Mouse (Mus musculus) hindbrain, postnatal 0 days (tissue): ENCODE measurements around the gene Adk. TPM values are rescaled to one million over a fixed set of nuclear protein-coding genes. Genes with fewer than 3 reads are reported as not detected.
A peak's percentile ranks its signal among the peaks of the same experiment; 100 is the strongest.
"Not testable (repeated sequence)": the region's sequence is repeated elsewhere in the genome, so short reads cannot be mapped to it uniquely, and the experiment has no call there.

ENCODE experiments used
- ATAC-seq: fragments of 200-750 bp; cut with Nextera tagmentation; 2 replicates; pipeline ENCODE4 v1.8.0; 2017; ENCODE audit warnings: mild to moderate bottlenecking, moderate TSS enrichment, moderate library complexity
- DNase-seq: peaks from one replicate; pipeline ENCODE4 v3.0.0-alpha.2; 2015; ENCODE audit warnings: low spot score
- H3K27ac ChIP-seq: fragments of 300-500 bp; sonication (generic); 2 replicates; pipeline ENCODE4 v1.5.1; 2014; ENCODE audit warnings: mild to moderate bottlenecking
- H3K27me3 ChIP-seq: fragments of 300-500 bp; sonication (generic); 2 replicates; pipeline ENCODE4 v1.6.1; 2014; ENCODE audit warnings: low read length, mixed read lengths; ENCODE audit not compliant: insufficient read depth
- H3K36me3 ChIP-seq: fragments of 300-500 bp; sonication (generic); 2 replicates; pipeline ENCODE4 v1.6.1; 2014; ENCODE audit warnings: low read length, mixed read lengths; ENCODE audit not compliant: insufficient read depth
- H3K4me1 ChIP-seq: fragments of 300-500 bp; sonication (generic); 2 replicates; pipeline ENCODE4 v1.6.1; 2014; ENCODE audit warnings: antibody characterized with exemption, low read length, mixed read lengths; ENCODE audit not compliant: insufficient read depth
- H3K4me2 ChIP-seq: fragments of 300-500 bp; sonication (generic); 2 replicates; pipeline ENCODE4 v1.6.1; 2014; ENCODE audit warnings: low read depth, mild to moderate bottlenecking, low read length, moderate library complexity, mixed read lengths
- H3K4me3 ChIP-seq: fragments of 300-500 bp; sonication (generic); 2 replicates; pipeline ENCODE4 v1.5.1; 2014; ENCODE audit warnings: low read length
- H3K9ac ChIP-seq: fragments of 300-500 bp; sonication (generic); replicated peaks from 2 replicates; pipeline ENCODE4 v1.6.1; 2014; ENCODE audit warnings: mild to moderate bottlenecking, low read length, moderate library complexity, mixed read lengths
- H3K9me3 ChIP-seq: fragments of 300-500 bp; sonication (generic); 2 replicates; pipeline ENCODE4 v1.6.1; 2016; ENCODE audit warnings: low read length, mixed read lengths
- CTCF ChIP-seq: IDR thresholded peaks from 2 replicates; pipeline ENCODE4 v1.5.1; 2016; ENCODE audit warnings: antibody characterized with exemption, control low read depth, low read depth
- WGBS: fragments of 180-500 bp; shearing (Covaris S2); extraction: QIAGEN DNeasy Blood & Tissue Kit; methylation state at CpG from one replicate; pipeline ENCODE4 v1.1.7; 2014; 5-methylcytosine and 5-hydroxymethylcytosine counted together
- polyA plus RNA-seq: library from polyadenylated mRNA; unstranded; fragments of >200 nt; fragmentation: Nextera tagmentation; extraction: Ambion mirVana; gene quantifications from 2 replicates; pipeline ENCODE4 v1.2.1, GENCODE M21; 2015
- total RNA-seq: library from RNA; depleted of rRNA; stranded (reverse); fragments of >200 nt; gene quantifications from 2 replicates; pipeline ENCODE4 v1.2.3, GENCODE M21; 2014

Adk gene
- total and polyA plus RNA-seq, 2 experiments from 2014 or later = 27.4 to 63.5 TPM

DNA sequence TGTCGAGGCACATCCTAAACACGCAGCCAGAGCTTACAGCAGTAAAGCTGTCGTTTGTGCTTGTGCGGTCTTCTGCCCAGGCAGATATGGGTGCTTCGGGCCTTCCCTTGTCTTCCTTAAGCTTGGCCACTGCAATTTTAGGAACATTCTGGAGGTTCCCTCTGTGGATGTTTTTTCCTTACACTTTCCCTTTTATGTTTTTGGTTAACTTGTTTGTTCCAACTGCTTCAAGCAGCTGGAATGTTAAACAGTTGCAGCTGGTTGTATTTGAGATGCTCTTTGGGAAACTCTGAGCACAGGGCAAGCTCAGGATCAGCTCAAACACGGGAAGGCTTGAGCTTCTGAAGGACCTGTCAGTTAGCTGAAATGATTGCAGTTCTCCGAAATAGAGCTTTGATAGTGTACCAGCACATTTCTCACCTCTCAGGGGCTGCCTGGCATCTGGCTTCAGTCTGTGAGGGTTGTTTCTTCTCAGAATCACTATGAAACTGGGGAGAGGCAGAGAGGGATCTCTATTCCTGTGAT, 34.5 kb downstream of the Adk start:
- no peaks in the 10 kb centered on the region for H3K27me3 ChIP-seq
- no peak for TF ChIP-seq CTCF
- no peak overlapping the region for H3K4me2 ChIP-seq
- no peaks in the 10 kb centered on the region for H3K4me1 ChIP-seq
- DNase-seq (no peak), ATAC-seq (no peak)
- no peak overlapping the region for H3K4me3 ChIP-seq
- no peak overlapping the region for H3K9ac ChIP-seq
- WGBS = 65% methylated on average over 7 of the region's 7 CpGs
- H3K27ac ChIP-seq = 0 out of 2 replicates have a peak overlapping the region, but pooled peaks have one; percentile 9
- no peaks in the 10 kb centered on the region for H3K36me3 ChIP-seq
- H3K9me3 ChIP-seq = no peaks in the 10 kb centered on the region

DNA sequence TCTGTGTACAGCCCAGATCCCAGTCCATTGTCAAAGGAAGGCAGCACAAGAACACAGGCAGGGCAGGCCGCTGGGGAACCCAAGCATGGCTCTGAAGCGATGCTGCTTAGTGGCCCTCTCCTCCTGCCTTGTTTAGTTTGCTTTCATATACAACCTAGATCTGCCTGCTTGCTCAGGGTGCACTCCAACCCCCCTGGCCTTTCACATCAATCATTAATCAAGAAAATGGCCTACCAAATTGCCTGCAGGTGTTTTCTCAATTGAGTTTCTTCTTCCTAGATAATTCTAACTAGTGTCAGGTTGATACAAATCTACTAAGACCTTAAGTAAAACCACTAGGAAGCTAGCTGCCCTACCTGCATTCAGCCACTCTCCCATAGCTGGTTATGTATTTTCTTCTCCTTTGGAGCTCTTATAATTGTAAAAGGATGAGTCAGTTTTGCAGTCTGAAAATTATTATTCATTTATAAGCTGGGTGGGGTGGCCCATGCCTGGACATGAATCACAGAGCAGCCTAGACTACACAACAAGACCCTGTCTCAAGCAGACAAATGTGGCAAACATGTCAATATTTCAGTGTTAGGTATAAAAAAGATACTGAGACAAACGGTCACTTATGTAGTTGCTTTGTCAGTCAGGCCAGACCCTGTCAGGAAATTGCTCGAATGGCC, 35.2 kb downstream of the Adk start:
- Histone ChIP-seq H3K4me1 (no peaks in the 10 kb centered on the region), H3K9me3 (no peaks in the 10 kb centered on the region), H3K9ac (no peak overlapping the region), H3K4me3 (no peak overlapping the region), H3K4me2 (no peak overlapping the region), H3K36me3 (no peaks in the 10 kb centered on the region), H3K27ac (0 out of 2 replicates have a peak overlapping the region, but pooled peaks have one; percentile 9), H3K27me3 (no peaks in the 10 kb centered on the region)
- DNase-seq = no peak
- TF ChIP-seq CTCF = no peak
- no peak for ATAC-seq
- WGBS = 73% methylated on average over 4 of the region's 4 CpGs

DNA sequence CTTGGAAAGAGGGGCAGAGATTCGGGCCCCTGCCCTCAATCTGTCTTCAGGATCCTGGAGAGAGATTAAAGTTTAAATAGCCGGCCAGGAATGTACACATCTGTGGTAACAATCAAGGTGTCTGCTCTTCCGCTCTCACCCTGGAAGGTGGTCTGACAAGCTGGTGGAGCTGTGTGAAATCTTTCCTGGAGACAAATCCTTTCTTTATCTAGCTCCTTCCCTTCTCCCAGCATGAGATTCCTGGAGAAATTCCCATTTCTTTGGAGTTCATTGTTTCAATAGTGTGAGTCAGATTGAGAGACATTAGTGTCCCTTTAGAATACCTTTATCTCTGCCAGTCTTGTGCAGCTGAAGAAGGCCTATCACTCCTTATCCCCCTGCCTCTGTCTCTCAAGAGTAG, 36.4 kb downstream of the Adk start:
- H3K9ac ChIP-seq = no peak overlapping the region
- H3K4me1 ChIP-seq = no peaks in the 10 kb centered on the region
- no peak overlapping the region for H3K27ac ChIP-seq
- DNase-seq (no peak), ATAC-seq (no peak)
- H3K4me3 ChIP-seq = no peak overlapping the region
- H3K4me2 ChIP-seq = no peak overlapping the region
- H3K27me3 ChIP-seq = no peaks in the 10 kb centered on the region
- no peaks in the 10 kb centered on the region for H3K36me3 ChIP-seq
- 60% methylated on average over 3 of the region's 3 CpGs for WGBS
- H3K9me3 ChIP-seq = no peaks in the 10 kb centered on the region
- no peak for TF ChIP-seq CTCF

DNA sequence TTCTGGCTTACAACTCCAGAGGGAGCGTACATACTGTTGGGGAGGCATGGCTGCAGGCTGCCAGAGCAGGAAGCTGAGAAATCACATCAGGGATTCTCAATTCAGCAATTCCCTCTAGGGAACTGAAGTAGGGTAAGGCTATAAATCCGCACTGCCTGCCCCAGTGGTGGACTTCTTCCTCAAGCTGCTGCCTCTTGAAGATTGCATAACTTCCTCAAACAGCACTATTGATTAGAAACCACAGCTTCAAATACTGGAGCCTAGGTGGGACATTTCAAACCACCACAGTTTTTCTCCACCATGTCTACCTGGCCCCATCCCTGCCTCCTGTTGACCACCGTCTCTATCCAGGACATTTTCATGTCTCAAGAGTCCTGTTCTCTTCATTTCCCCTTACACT, 38.0 kb downstream of the Adk start:
- Histone ChIP-seq H3K27me3 (no peaks in the 10 kb centered on the region), H3K27ac (no peak overlapping the region), H3K9me3 (no peaks in the 10 kb centered on the region), H3K9ac (no peak overlapping the region), H3K36me3 (no peaks in the 10 kb centered on the region), H3K4me2 (no peak overlapping the region), H3K4me3 (no peak overlapping the region), H3K4me1 (no peaks in the 10 kb centered on the region)
- TF ChIP-seq CTCF = no peak
- ATAC-seq (no peak), DNase-seq (no peak)
- WGBS = 77% methylated on average over 3 of the region's 3 CpGs

DNA sequence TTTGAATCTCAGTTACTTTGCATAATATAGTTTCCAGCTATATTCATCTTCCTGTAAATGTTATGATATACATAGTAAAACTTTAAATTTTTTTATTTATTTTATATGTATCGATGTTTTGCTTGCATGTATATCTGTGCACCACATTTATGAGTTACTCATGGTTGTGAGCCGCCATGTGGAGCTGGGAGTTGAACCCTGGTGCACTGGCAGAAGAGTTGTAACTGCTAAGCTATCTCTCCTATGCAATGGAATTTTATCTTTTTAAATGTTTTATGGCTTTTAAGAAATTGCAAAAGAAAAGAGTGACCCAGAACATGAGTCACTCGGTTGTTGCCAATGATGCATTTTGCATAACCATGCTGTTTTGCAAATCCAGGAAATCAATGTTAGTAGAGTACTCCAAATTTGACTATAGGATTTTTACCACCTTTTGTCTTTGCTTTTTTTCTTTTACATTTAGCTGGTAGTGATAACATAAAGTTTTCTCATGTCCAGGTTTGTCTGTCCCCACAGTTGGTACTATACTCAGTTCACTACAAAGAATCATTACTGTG, 38.6 kb downstream of the Adk start:
- Histone ChIP-seq H3K4me2 (no peak overlapping the region), H3K4me3 (no peak overlapping the region), H3K4me1 (no peaks in the 10 kb centered on the region), H3K9ac (no peak overlapping the region), H3K27ac (no peak overlapping the region), H3K27me3 (no peaks in the 10 kb centered on the region), H3K9me3 (no peaks in the 10 kb centered on the region), H3K36me3 (no peaks in the 10 kb centered on the region)
- no peak for TF ChIP-seq CTCF
- ATAC-seq (no peak), DNase-seq (no peak)
- 92% methylated on average over 3 of the region's 3 CpGs for WGBS

DNA sequence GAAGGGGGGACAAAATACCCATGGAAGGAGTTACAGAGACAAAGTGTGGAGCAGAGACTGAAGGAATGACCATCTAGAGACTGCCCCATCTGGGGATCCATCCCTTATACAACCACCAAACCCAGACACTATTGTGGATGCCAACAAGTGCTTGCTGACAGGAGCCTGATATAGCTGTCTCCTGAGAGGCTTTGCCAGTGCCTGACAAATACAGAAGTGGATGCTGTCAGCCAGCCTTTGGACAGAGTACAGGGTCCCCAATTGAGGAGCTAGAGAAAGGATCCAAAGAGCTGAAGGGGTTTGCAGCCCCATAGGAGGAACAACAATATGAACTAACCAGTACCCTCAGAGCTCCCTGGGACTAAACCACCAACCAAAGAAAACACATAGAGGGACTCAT, 41.8 kb downstream of the Adk start:
- DNase-seq = not testable (repeated sequence)

DNA sequence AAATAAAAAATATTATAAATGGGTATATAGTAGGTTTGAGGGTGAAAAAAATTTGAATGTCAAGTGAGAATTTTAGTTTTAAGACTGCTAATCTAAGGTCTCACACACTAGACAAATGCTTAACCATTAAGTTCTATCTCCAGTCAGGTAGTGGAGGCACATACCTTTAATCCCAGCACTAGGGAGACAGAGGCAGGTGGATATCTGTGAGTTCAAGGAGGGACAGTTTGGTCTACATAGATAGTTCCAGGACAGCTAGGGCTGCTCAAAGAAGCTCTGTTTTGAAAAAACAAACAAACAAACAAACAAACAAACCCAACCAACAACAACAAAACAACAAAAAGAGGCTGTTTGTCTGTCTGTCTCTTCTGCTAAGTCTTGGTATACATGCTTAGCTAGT, 43.9 kb downstream of the Adk start:
- no peak overlapping the region for H3K4me3 ChIP-seq

More for the DNA sequence above, 41.8 kb downstream of the Adk start:
- not testable (repeated sequence) for H3K4me2 ChIP-seq, H3K27ac ChIP-seq, ATAC-seq, H3K9ac ChIP-seq, H3K27me3 ChIP-seq, H3K4me1 ChIP-seq, H3K4me3 ChIP-seq, H3K9me3 ChIP-seq, H3K36me3 ChIP-seq

More for the DNA sequence above, 43.9 kb downstream of the Adk start:
- H3K9me3 ChIP-seq = no peaks in the 10 kb centered on the region
- no peak for TF ChIP-seq CTCF
- no peak overlapping the region for H3K4me2 ChIP-seq
- DNase-seq (no peak), ATAC-seq (no peak)
- no peak overlapping the region for H3K9ac ChIP-seq
- no peaks in the 10 kb centered on the region for H3K4me1 ChIP-seq
- H3K36me3 ChIP-seq = no peaks in the 10 kb centered on the region
- no peaks in the 10 kb centered on the region for H3K27me3 ChIP-seq
- H3K27ac ChIP-seq = no peak overlapping the region
